Comparison of ENCODE assay signal across 10 mouse cellular contexts in genomic region chr14:25452633-25453025, GRCm38 (mm10). TPM values are rescaled to one million over a fixed set of nuclear protein-coding genes. Genes with fewer than 3 reads are reported as not detected.
A peak's percentile ranks its signal among the peaks of the same experiment; 100 is the strongest.
DNase-seq lines count a peak whose midpoint lies in the region; ATAC-seq lines count a peak whose summit lies in the region.
"Had no signal": no experiment of that assay in that cellular context is flagged by ENCODE, and none has a peak within 500 bp of the region (broad histone marks: within the 10 kb centered on the region; RNA-seq: fewer than 3 reads in every experiment).

No protein-coding gene starts in this region.

- no peak for ATAC-seq in liver, embryonic 12.5 days
- no peak for ATAC-seq in heart, embryonic 12.5 days (ENCODE audit: insufficient number of reproducible peaks, low FRiP score)
- ATAC-seq: inflammation-experienced regulatory T-cells, adult 6 months had no signal

- H3K4me1 ChIP-seq in liver, embryonic 12.5 days = peaks cover 56% of the 10 kb centered on the region
- H3K4me1 ChIP-seq in heart, embryonic 12.5 days (replicated peaks) = peaks cover 72% of the 10 kb centered on the region

- peaks cover 70% of the 10 kb centered on the region for H3K27me3 ChIP-seq in liver, embryonic 12.5 days (replicated peaks)
- H3K27me3 ChIP-seq in heart, embryonic 12.5 days (replicated peaks) = no peaks in the 10 kb centered on the region
- H3K27me3 ChIP-seq: heart, embryonic 15.5 days had no signal

- peak overlapping the region; percentile 69; the same call in 1 of the 2 replicates for H3K27ac ChIP-seq in liver, embryonic 12.5 days
- H3K27ac ChIP-seq in heart, embryonic 12.5 days (ENCODE audit: poor library complexity, severe bottlenecking) = peak overlapping the region; percentile 27; the same call in 1 of the 2 replicates
- H3K27ac ChIP-seq: left cerebral cortex, adult 2 months had no signal

- no peak overlapping the region for H3K4me2 ChIP-seq in liver, embryonic 12.5 days
- H3K4me2 ChIP-seq in heart, embryonic 12.5 days = no peak overlapping the region
- H3K4me2 ChIP-seq: heart, embryonic 15.5 days had no signal

- H3K4me3 ChIP-seq in liver, embryonic 12.5 days = no peak overlapping the region
- no peak overlapping the region for H3K4me3 ChIP-seq in heart, embryonic 12.5 days
- H3K4me3 ChIP-seq: heart, embryonic 15.5 days; left cerebral cortex, adult 2 months had no signal

- no peaks in the 10 kb centered on the region for H3K36me3 ChIP-seq in liver, embryonic 12.5 days
- no peaks in the 10 kb centered on the region for H3K36me3 ChIP-seq in heart, embryonic 12.5 days
- H3K36me3 ChIP-seq: heart, embryonic 15.5 days had no signal

- no peaks in the 10 kb centered on the region for H3K9me3 ChIP-seq in liver, embryonic 12.5 days (replicated peaks)
- H3K9me3 ChIP-seq in heart, embryonic 12.5 days (replicated peaks) = no peaks in the 10 kb centered on the region
- H3K9me3 ChIP-seq: heart, embryonic 15.5 days had no signal

- H3K9ac ChIP-seq in liver, embryonic 12.5 days = no peak overlapping the region
- no peak overlapping the region for H3K9ac ChIP-seq in heart, embryonic 12.5 days
- H3K9ac ChIP-seq: heart, embryonic 15.5 days had no signal

- WGBS in liver, embryonic 12.5 days (ENCODE audit: insufficient replicate concordance) = 21% methylated on average over 2 of the region's 2 CpGs
- 44% methylated on average over 2 of the region's 2 CpGs for WGBS in heart, embryonic 12.5 days

- DNase-seq in liver = no peak
- peak; percentile 28 for DNase-seq in kidney, adult 9 months
- peak; percentile 32 for DNase-seq in naive thymus-derived CD4-positive, alpha-beta T cell, adult 2 months (ENCODE audit: low read depth)
- DNase-seq in gastrocnemius, adult 8-10 months (ENCODE audit: low spot score in 2 of 2) = no peak
- no peak for DNase-seq in cerebellum, postnatal 14 days

RNA-seq across cellular contexts. Expression of gene Zmiz1, which starts 6.4 kb away (rescaled TPM):
- polyA plus RNA-seq in liver, embryonic 12.5 days (2016; fragmentation: Nextera tagmentation; extraction: Ambion mirVana) = 9.1 and 10.2 TPM in 2 replicates
- polyA plus RNA-seq in heart, embryonic 12.5 days (2016; fragmentation: Nextera tagmentation; extraction: Ambion mirVana) = 34.2 and 41.4 TPM in 2 replicates
- total RNA-seq in gastrocnemius, adult 8-10 months (2022) = 10 to 100 TPM; 18.5 to 28.7 (median 21.8) TPM

Comparison
In these comparisons a context has a peak if more than half of its experiments do, and no peak if none do; other contexts are left out.
1. DNase-seq: peak in kidney, adult 9 months (single experiment) and naive thymus-derived CD4-positive, alpha-beta T cell, adult 2 months (single experiment); none in liver (single experiment), gastrocnemius, adult 8-10 months (0 of 2) and cerebellum, postnatal 14 days (0 of 2).